Mouse (Mus musculus) hindbrain, postnatal 0 days (tissue): ENCODE results near the gene Trmt1. TPM values are rescaled to one million over a fixed set of nuclear protein-coding genes. Genes with fewer than 3 reads are reported as not detected.

Source experiments
- ATAC-seq: fragments of 200-750 bp; cut with Nextera tagmentation; 2 replicates; pipeline ENCODE4 v1.8.0; 2017; ENCODE audit warnings: mild to moderate bottlenecking, moderate TSS enrichment, moderate library complexity
- DNase-seq: peaks from one replicate; pipeline ENCODE4 v3.0.0-alpha.2; 2015; ENCODE audit warnings: low spot score
- H3K27ac ChIP-seq: fragments of 300-500 bp; sonication (generic); 2 replicates; pipeline ENCODE4 v1.5.1; 2014; ENCODE audit warnings: mild to moderate bottlenecking
- H3K27me3 ChIP-seq: fragments of 300-500 bp; sonication (generic); 2 replicates; pipeline ENCODE4 v1.6.1; 2014; ENCODE audit warnings: low read length, mixed read lengths; ENCODE audit not compliant: insufficient read depth
- H3K36me3 ChIP-seq: fragments of 300-500 bp; sonication (generic); 2 replicates; pipeline ENCODE4 v1.6.1; 2014; ENCODE audit warnings: low read length, mixed read lengths; ENCODE audit not compliant: insufficient read depth
- H3K4me1 ChIP-seq: fragments of 300-500 bp; sonication (generic); 2 replicates; pipeline ENCODE4 v1.6.1; 2014; ENCODE audit warnings: antibody characterized with exemption, low read length, mixed read lengths; ENCODE audit not compliant: insufficient read depth
- H3K4me2 ChIP-seq: fragments of 300-500 bp; sonication (generic); 2 replicates; pipeline ENCODE4 v1.6.1; 2014; ENCODE audit warnings: low read depth, mild to moderate bottlenecking, low read length, moderate library complexity, mixed read lengths
- H3K4me3 ChIP-seq: fragments of 300-500 bp; sonication (generic); 2 replicates; pipeline ENCODE4 v1.5.1; 2014; ENCODE audit warnings: low read length
- H3K9ac ChIP-seq: fragments of 300-500 bp; sonication (generic); replicated peaks from 2 replicates; pipeline ENCODE4 v1.6.1; 2014; ENCODE audit warnings: mild to moderate bottlenecking, low read length, moderate library complexity, mixed read lengths
- H3K9me3 ChIP-seq: fragments of 300-500 bp; sonication (generic); 2 replicates; pipeline ENCODE4 v1.6.1; 2016; ENCODE audit warnings: low read length, mixed read lengths
- CTCF ChIP-seq: IDR thresholded peaks from 2 replicates; pipeline ENCODE4 v1.5.1; 2016; ENCODE audit warnings: antibody characterized with exemption, control low read depth, low read depth
- WGBS: fragments of 180-500 bp; shearing (Covaris S2); extraction: QIAGEN DNeasy Blood & Tissue Kit; methylation state at CpG from one replicate; pipeline ENCODE4 v1.1.7; 2014; 5-methylcytosine and 5-hydroxymethylcytosine counted together
- polyA plus RNA-seq: library from polyadenylated mRNA; unstranded; fragments of >200 nt; fragmentation: Nextera tagmentation; extraction: Ambion mirVana; gene quantifications from 2 replicates; pipeline ENCODE4 v1.2.1, GENCODE M21; 2015
- total RNA-seq: library from RNA; depleted of rRNA; stranded (reverse); fragments of >200 nt; gene quantifications from 2 replicates; pipeline ENCODE4 v1.2.3, GENCODE M21; 2014

Gene Trmt1
- total and polyA plus RNA-seq, 2 experiments from 2014 or later: 71.2 to 93.3 TPM

DNA sequence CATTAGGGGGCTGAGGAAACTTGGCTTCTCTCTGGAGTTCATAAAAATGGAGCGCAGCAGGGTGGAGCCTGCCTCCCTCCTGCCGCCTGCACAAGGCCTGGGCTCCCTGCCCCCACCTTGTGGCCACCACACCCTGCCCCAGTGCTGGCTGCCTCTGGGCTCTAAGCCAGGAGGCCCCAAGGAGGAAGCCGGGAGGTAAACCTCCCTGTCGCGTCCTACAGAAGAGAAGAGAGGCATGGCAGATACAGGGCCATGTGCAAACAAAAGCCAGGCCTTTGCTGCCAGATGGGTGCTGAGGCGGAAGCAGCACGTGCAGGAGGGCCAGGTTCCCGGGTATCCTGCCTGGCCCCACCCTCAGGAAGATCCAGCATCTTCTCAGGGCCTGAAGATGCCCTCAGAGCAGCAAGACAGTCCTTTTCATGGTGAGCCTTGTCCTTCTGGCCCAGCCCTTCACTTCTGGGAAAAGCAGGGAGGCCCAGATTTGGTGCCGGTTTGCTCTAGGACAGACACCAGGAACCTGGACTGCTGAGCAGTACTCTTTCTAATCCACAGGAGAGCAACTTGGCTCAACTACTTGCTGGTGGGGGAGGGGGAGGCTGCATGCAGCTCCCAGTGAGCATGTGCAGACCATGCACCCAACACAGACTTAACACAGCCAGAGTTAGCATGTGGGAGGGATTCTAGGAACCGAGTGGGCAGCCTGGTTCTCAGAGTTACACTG is 36.9 kb downstream of the Trmt1 start, which contains the start of gene G430095P16Rik:
Gene G430095P16Rik, plus strand, starts transcription at position 158 of the 721 bp plus-strand sequence.
- Histone ChIP-seq H3K27ac (peak within 1 kb of the TSS; percentile 77), H3K4me1 (peaks cover 22% of the 10 kb centered on the region), H3K27me3 (no peaks in the 10 kb centered on the region), H3K9ac (peak within 1 kb of the TSS; percentile 38), H3K9me3 (no peaks in the 10 kb centered on the region), H3K4me3 (no peak within 1 kb of the TSS), H3K36me3 (peaks cover 9% of the 10 kb centered on the region; the same call in 1 of the 2 replicates), H3K4me2 (no peak within 1 kb of the TSS; the same call in 1 of the 2 replicates)
- peak; percentile 62 for ATAC-seq
- peak; percentile 66 for DNase-seq
- WGBS: 16% methylated on average over 10 of the region's 10 CpGs
- TF ChIP-seq CTCF: peak; percentile 39; the same call in 1 of the 2 replicates

DNA sequence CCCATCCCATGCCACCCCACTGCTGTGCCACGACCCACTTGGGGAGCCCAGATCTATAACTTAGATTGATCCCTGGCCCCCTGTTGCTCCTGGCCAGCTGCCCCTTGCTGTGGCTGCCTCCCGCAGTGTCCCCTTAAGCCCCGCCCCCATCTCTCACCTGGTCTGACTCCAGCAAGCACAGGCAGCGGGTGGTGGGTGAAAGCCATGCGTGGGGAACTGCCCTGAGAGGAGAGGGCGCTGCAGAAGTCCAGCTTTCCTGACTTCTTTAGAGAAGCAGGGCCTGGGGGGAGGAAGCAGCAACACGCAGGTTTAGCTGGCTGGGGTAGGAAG is 37.4 kb downstream of the Trmt1 start:
- peaks cover 27% of the 10 kb centered on the region for H3K4me1 ChIP-seq
- peak overlapping the region; percentile 38 for H3K9ac ChIP-seq
- H3K36me3 ChIP-seq: peaks cover 9% of the 10 kb centered on the region; the same call in 1 of the 2 replicates
- TF ChIP-seq CTCF: no peak
- no peak overlapping the region; the same call in 1 of the 2 replicates for H3K4me2 ChIP-seq
- 29% methylated on average over 7 of the region's 7 CpGs for WGBS
- H3K27me3 ChIP-seq: no peaks in the 10 kb centered on the region
- H3K27ac ChIP-seq: peak overlapping the region; percentile 77
- no peak overlapping the region for H3K4me3 ChIP-seq
- no peak for ATAC-seq
- no peaks in the 10 kb centered on the region for H3K9me3 ChIP-seq
- no peak for DNase-seq

DNA sequence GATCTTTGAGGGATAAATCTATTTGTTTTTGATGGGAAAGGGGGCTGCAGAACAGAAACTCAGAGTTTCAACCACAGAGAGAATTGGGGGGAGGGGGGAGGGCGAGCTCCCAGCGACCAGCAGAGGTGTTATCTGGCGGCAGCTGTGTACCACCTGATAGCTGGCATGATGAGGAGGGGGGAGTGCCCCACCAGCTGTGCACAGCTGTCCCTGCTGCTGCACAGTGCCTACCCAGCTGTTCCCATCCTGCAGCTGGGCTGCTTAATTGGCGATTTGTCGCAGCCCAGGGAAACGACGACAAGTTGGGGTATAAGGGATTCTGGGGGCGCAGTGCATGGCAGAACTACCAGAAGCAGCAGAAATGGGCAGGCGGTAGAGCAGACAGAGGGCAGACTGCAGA is 38.6 kb downstream of the Trmt1 start:
- Histone ChIP-seq H3K9me3 (no peaks in the 10 kb centered on the region), H3K36me3 (peaks cover 9% of the 10 kb centered on the region; the same call in 1 of the 2 replicates), H3K4me3 (no peak overlapping the region), H3K9ac (no peak overlapping the region), H3K4me2 (no peak overlapping the region), H3K27me3 (no peaks in the 10 kb centered on the region), H3K27ac (peak overlapping the region; percentile 7; the same call in 1 of the 2 replicates), H3K4me1 (peaks cover 33% of the 10 kb centered on the region)
- ATAC-seq (no peak), DNase-seq (no peak)
- 45% methylated on average over 7 of the region's 9 CpGs for WGBS
- no peak for TF ChIP-seq CTCF

GRCm38 (mm10) chr8:84725246-84725940 is 39.3 kb downstream of the Trmt1 start:
- ATAC-seq (no peak), DNase-seq (no peak)
- TF ChIP-seq CTCF: no peak
- Histone ChIP-seq H3K9me3 (no peaks in the 10 kb centered on the region), H3K27me3 (no peaks in the 10 kb centered on the region), H3K4me2 (no peak overlapping the region), H3K36me3 (peaks cover 9% of the 10 kb centered on the region; the same call in 1 of the 2 replicates), H3K4me3 (no peak overlapping the region), H3K9ac (no peak overlapping the region), H3K27ac (peak overlapping the region; percentile 7), H3K4me1 (peaks cover 40% of the 10 kb centered on the region)
- 57% methylated on average over 10 of the region's 10 CpGs for WGBS

- no peak overlapping the region for H3K4me2 ChIP-seq
- peaks cover 45% of the 10 kb centered on the region for H3K4me1 ChIP-seq
- DNase-seq (peak; percentile 52), ATAC-seq (no peak)
- peak overlapping the region; percentile 7; the same call in 1 of the 2 replicates for H3K27ac ChIP-seq
- H3K4me3 ChIP-seq: no peak overlapping the region
- peaks cover 9% of the 10 kb centered on the region; the same call in 1 of the 2 replicates for H3K36me3 ChIP-seq
- H3K27me3 ChIP-seq: no peaks in the 10 kb centered on the region
- H3K9ac ChIP-seq: no peak overlapping the region
- H3K9me3 ChIP-seq: no peaks in the 10 kb centered on the region
- TF ChIP-seq CTCF: peak; percentile 64
- whole genome bisulfite sequencing: 21% methylated on average over 3 of the region's 3 CpGs
These were observed 39.8 kb downstream of the Trmt1 start for GRCm38 (mm10) chr8:84725941-84726259.

GRCm38 (mm10) chr8:84728474-84728873 is 42.4 kb downstream of the Trmt1 start:
- H3K9me3 ChIP-seq: no peaks in the 10 kb centered on the region
- no peak overlapping the region for H3K4me3 ChIP-seq
- H3K9ac ChIP-seq: no peak overlapping the region
- WGBS: 33% methylated on average over 3 of the region's 3 CpGs
- DNase-seq: peak; percentile 74
- H3K27ac ChIP-seq: peak overlapping the region; percentile 82
- peak; percentile 77 for ATAC-seq
- H3K4me1 ChIP-seq: peaks cover 64% of the 10 kb centered on the region
- no peak overlapping the region for H3K4me2 ChIP-seq
- TF ChIP-seq CTCF: no peak
- no peaks in the 10 kb centered on the region for H3K27me3 ChIP-seq
- H3K36me3 ChIP-seq: no peaks in the 10 kb centered on the region; the same call in 1 of the 2 replicates
